Comparison of ENCODE assay signal across 14 mouse cellular contexts in genomic region chr12:73847336-73847735, GRCm38 (mm10). TPM values are rescaled to one million over a fixed set of nuclear protein-coding genes. Genes with fewer than 3 reads are reported as not detected.
A peak's percentile ranks its signal among the peaks of the same experiment; 100 is the strongest.
DNase-seq lines count a peak whose midpoint lies in the region; ATAC-seq and TF ChIP-seq lines count a peak whose summit lies in the region.
"Had no signal": no experiment of that assay in that cellular context is flagged by ENCODE, and none has a peak within 500 bp of the region (broad histone marks: within the 10 kb centered on the region; RNA-seq: fewer than 3 reads in every experiment).

No protein-coding gene starts in this region.

- TF ChIP-seq POLR2A in lung, adult 2 months (IDR thresholded peaks at IDR 0.05; ENCODE audit: borderline replicate concordance, extremely low read depth, low read depth, low read length): no peak

- no peaks in the 10 kb centered on the region for H3K36me3 ChIP-seq in embryonic facial prominence, embryonic 15.5 days
- no peaks in the 10 kb centered on the region for H3K36me3 ChIP-seq in forebrain, embryonic 10.5 days (replicated peaks)
- H3K36me3 ChIP-seq: hindbrain, embryonic 13.5 days had no signal

- H3K9me3 ChIP-seq in embryonic facial prominence, embryonic 15.5 days (replicated peaks): no peaks in the 10 kb centered on the region
- no peaks in the 10 kb centered on the region for H3K9me3 ChIP-seq in forebrain, embryonic 10.5 days
- H3K9me3 ChIP-seq: hindbrain, embryonic 13.5 days had no signal

- DNase-seq in adrenal gland, postnatal 10 days: peak; percentile 21
- DNase-seq in adrenal gland, postnatal 25 days: no peak
- DNase-seq in lung, adult 2 months: peak; percentile 15
- DNase-seq in lung, postnatal 14 days: no peak
- peak; percentile 28 for DNase-seq in heart, postnatal 10 days
- no peak for DNase-seq in retina, embryonic 14.5 days (ENCODE audit: low spot score)
- no peak for DNase-seq in forebrain, embryonic 10.5 days (ENCODE audit: extremely low spot score, low spot score)
- DNase-seq: gastrocnemius, postnatal 10 days; kidney, adult 11 months; layer of hippocampus, adult 9-11 months; left cerebral cortex, postnatal 4 days; liver, postnatal 0 days had no signal

- H3K4me2 ChIP-seq in embryonic facial prominence, embryonic 15.5 days (replicated peaks): peak overlapping the region; percentile 23
- H3K4me2 ChIP-seq: hindbrain, embryonic 13.5 days had no signal

- no peaks in the 10 kb centered on the region for H3K4me1 ChIP-seq in lung, adult 2 months (ENCODE audit: control insufficient read depth, insufficient read depth, low read length)
- H3K4me1 ChIP-seq in embryonic facial prominence, embryonic 15.5 days: peaks cover 5% of the 10 kb centered on the region
- H3K4me1 ChIP-seq in forebrain, embryonic 10.5 days: no peaks in the 10 kb centered on the region
- H3K4me1 ChIP-seq: hindbrain, embryonic 13.5 days had no signal

- H3K9ac ChIP-seq in embryonic facial prominence, embryonic 15.5 days: no peak overlapping the region
- H3K9ac ChIP-seq: hindbrain, embryonic 13.5 days; liver, postnatal 0 days had no signal

- H3K4me3 ChIP-seq in lung, adult 2 months (replicated peaks; ENCODE audit: extremely low read depth, low read depth, low read length): no peak overlapping the region
- H3K4me3 ChIP-seq in embryonic facial prominence, embryonic 15.5 days (replicated peaks): no peak overlapping the region
- no peak overlapping the region for H3K4me3 ChIP-seq in forebrain, embryonic 10.5 days
- H3K4me3 ChIP-seq: hindbrain, embryonic 13.5 days had no signal

- peak overlapping the region; percentile 44; the same call in 1 of the 2 replicates for H3K27ac ChIP-seq in embryonic facial prominence, embryonic 15.5 days (replicated peaks)
- no peak overlapping the region for H3K27ac ChIP-seq in forebrain, embryonic 10.5 days
- H3K27ac ChIP-seq: hindbrain, embryonic 13.5 days had no signal

- 46% methylated on average over 10 of the region's 10 CpGs for WGBS in lung, adult 2 months
- 64% methylated on average over 10 of the region's 10 CpGs for WGBS in embryonic facial prominence, embryonic 15.5 days
- 90% methylated on average over 10 of the region's 10 CpGs for WGBS in forebrain, embryonic 10.5 days

- no peak for ATAC-seq in embryonic facial prominence, embryonic 15.5 days (ENCODE audit: insufficient number of reproducible peaks, low FRiP score, low TSS enrichment, low read depth)

- intact Hi-C loops in heart, postnatal 10 days (cut with DNase I): no loop called here

- H3K27me3 ChIP-seq in embryonic facial prominence, embryonic 15.5 days: no peaks in the 10 kb centered on the region
- no peaks in the 10 kb centered on the region for H3K27me3 ChIP-seq in forebrain, embryonic 10.5 days (ENCODE audit: poor library complexity, severe bottlenecking)
- H3K27me3 ChIP-seq: hindbrain, embryonic 13.5 days had no signal

- no peak for TF ChIP-seq CTCF in lung, adult 2 months (IDR thresholded peaks at IDR 0.05; ENCODE audit: insufficient read depth, low read length)

RNA-seq across cellular contexts. Expression of gene Hif1a, which starts 53.8 kb away (rescaled TPM):
- 10 to 100 TPM; 56.7 to 58.2 TPM for total RNA-seq in adrenal gland, postnatal 10 days (2021)
- 65.6 and 67.1 TPM in 2 replicates for total RNA-seq in adrenal gland, postnatal 25 days (2021)
- 19.0 and 23.9 TPM in 2 replicates for polyA plus RNA-seq in lung, adult 2 months (2012; rRNA removed)
- polyA plus RNA-seq in embryonic facial prominence, embryonic 15.5 days (2015; fragmentation: Nextera tagmentation; extraction: Ambion mirVana): 86.3 and 100 TPM in 2 replicates
- 100 to 1,000 TPM in 1 of 2 experiments, 10 to 100 TPM in 1; 95.2 to 111 TPM for total RNA-seq in heart, postnatal 10 days (2021)
- 80.7 and 86.3 TPM in 2 replicates for polyA plus RNA-seq in forebrain, embryonic 10.5 days (2016; fragmentation: Nextera tagmentation; extraction: Ambion mirVana)

Comparison
In these comparisons a context has a peak if more than half of its experiments do, and no peak if none do; other contexts are left out.
1. DNase-seq: peak in adrenal gland, postnatal 10 days (single experiment), lung, adult 2 months (single experiment) and heart, postnatal 10 days (2 of 2); none in adrenal gland, postnatal 25 days (single experiment), lung, postnatal 14 days (single experiment), retina, embryonic 14.5 days (single experiment) and forebrain, embryonic 10.5 days (single experiment).